ENCODE assay signal across 7 mouse cellular contexts in the genomic region with DNA sequence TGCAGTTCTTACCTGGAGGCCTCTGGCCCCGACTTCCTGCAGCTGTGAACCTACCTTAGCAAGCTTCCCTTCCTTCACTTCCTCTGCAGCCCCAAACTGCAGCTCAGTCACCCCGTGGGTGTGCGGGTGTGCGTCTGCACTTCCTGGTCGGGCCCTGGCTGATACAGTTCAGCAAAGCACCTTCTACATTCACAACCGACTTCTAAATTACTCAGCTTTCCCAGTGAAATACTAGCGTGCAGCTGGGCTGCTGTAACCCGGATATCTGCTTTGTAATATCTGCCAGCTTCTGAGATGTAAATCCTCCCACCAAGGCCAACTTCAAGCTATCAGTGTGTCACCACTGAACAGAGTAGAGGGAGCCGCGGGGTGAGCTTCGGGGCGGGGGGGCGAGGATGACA. TPM values are rescaled to one million over a fixed set of nuclear protein-coding genes. Genes with fewer than 3 reads are reported as not detected.
DNase-seq lines count a peak whose midpoint lies in the region; ATAC-seq and TF ChIP-seq lines count a peak whose summit lies in the region.

No protein-coding gene starts in this region.

- peak; percentile 83 for DNase-seq in CD4-positive helper T cell, adult 2 months (ENCODE audit: low read depth, low spot score)
- no peak for DNase-seq in forebrain, embryonic 14.5 days (ENCODE audit: low spot score)
- peak; percentile 54 to 77 for DNase-seq in spleen, postnatal 4 days (ENCODE audit: low spot score in 2 of 2)
- DNase-seq in ovary, postnatal 10 days (ENCODE audit: low spot score) = no peak

- peaks cover 43% of the 10 kb centered on the region for H3K36me3 ChIP-seq in E14TG2a.4 (ENCODE audit: insufficient read depth, low read length)
- peaks cover 46% of the 10 kb centered on the region for H3K36me3 ChIP-seq in forebrain, embryonic 14.5 days (ENCODE audit: control insufficient read depth, insufficient read depth, low read length)
- peaks cover 56% of the 10 kb centered on the region for H3K36me3 ChIP-seq in liver, embryonic 12.5 days

- WGBS in forebrain, embryonic 14.5 days = 81% methylated on average over 13 of the region's 13 CpGs
- WGBS in liver, embryonic 12.5 days (ENCODE audit: insufficient replicate concordance) = 59% methylated on average over 13 of the region's 13 CpGs

- no peak overlapping the region; the same call in 1 of the 2 replicates for H3K9ac ChIP-seq in forebrain, embryonic 14.5 days (ENCODE audit: low read length)
- no peak overlapping the region for H3K9ac ChIP-seq in liver, embryonic 12.5 days

- H3K27me3 ChIP-seq in E14TG2a.4 (ENCODE audit: insufficient read depth, low read length) = no peaks in the 10 kb centered on the region
- no peaks in the 10 kb centered on the region for H3K27me3 ChIP-seq in forebrain, embryonic 14.5 days (replicated peaks; ENCODE audit: control insufficient read depth, insufficient read depth, low read length)
- no peaks in the 10 kb centered on the region for H3K27me3 ChIP-seq in liver, embryonic 12.5 days (replicated peaks)

- H3K9me3 ChIP-seq in E14TG2a.4 (ENCODE audit: low read length) = no peaks in the 10 kb centered on the region
- H3K9me3 ChIP-seq in forebrain, embryonic 14.5 days (replicated peaks; ENCODE audit: control insufficient read depth, low read length) = no peaks in the 10 kb centered on the region
- no peaks in the 10 kb centered on the region for H3K9me3 ChIP-seq in liver, embryonic 12.5 days (replicated peaks)

- ATAC-seq in forebrain, embryonic 14.5 days = no peak
- no peak for ATAC-seq in liver, embryonic 12.5 days
- no peak for ATAC-seq in erythroid progenitor cell, adult 5-6 weeks (replicated peaks; ENCODE audit: low FRiP score, poor library complexity, severe bottlenecking)

- peaks cover 52% of the 10 kb centered on the region for H3K4me1 ChIP-seq in E14TG2a.4 (replicated peaks; ENCODE audit: low read depth, low read length)
- H3K4me1 ChIP-seq in forebrain, embryonic 14.5 days (ENCODE audit: control insufficient read depth, insufficient read depth, low read length) = peaks cover 6% of the 10 kb centered on the region; the same call in 1 of the 2 replicates
- H3K4me1 ChIP-seq in liver, embryonic 12.5 days = 0 out of 2 replicates have a peak, but pooled peaks cover 8% of the 10 kb centered on the region

- peak overlapping the region; percentile 52 for H3K4me3 ChIP-seq in E14TG2a.4 (replicated peaks; ENCODE audit: low read length)
- H3K4me3 ChIP-seq in forebrain, embryonic 14.5 days (ENCODE audit: low read depth, low read length) = no peak overlapping the region
- H3K4me3 ChIP-seq in liver, embryonic 12.5 days = no peak overlapping the region

- H3K27ac ChIP-seq in forebrain, embryonic 14.5 days (ENCODE audit: low read depth, low read length) = peak overlapping the region; percentile 67; the same call in 1 of the 2 replicates
- 0 out of 2 replicates have a peak overlapping the region, but pooled peaks have one; percentile 20 for H3K27ac ChIP-seq in liver, embryonic 12.5 days

- TF ChIP-seq CTCF in E14TG2a.4 (conservative IDR thresholded peaks at IDR 0.05; ENCODE audit: low read length) = no peak

- no peak overlapping the region for H3K4me2 ChIP-seq in forebrain, embryonic 14.5 days (ENCODE audit: low read length)
- no peak overlapping the region for H3K4me2 ChIP-seq in liver, embryonic 12.5 days

RNA-seq across cellular contexts. Expression of gene Wdr73, which starts 11.2 kb away (rescaled TPM):
- 36.3 and 38.1 TPM in 2 replicates for polyA plus RNA-seq in forebrain, embryonic 14.5 days (2014; fragmentation: Nextera tagmentation; extraction: Ambion mirVana)
- polyA plus RNA-seq in liver, embryonic 12.5 days (2016; fragmentation: Nextera tagmentation; extraction: Ambion mirVana) = 29.1 and 30.3 TPM in 2 replicates
- 4.0 and 9.6 TPM in 2 replicates for total RNA-seq in erythroid progenitor cell, adult 5-6 weeks (2015; ENCODE audit: low replicate concordance)
- 1.6 and 4.1 TPM in 2 replicates for total RNA-seq in erythroid progenitor cell, adult 5-6 weeks (2017; ENCODE audit: low replicate concordance)

RNA-seq across cellular contexts. Expression of gene Nmb, which starts 15.0 kb away (rescaled TPM):
- polyA plus RNA-seq in forebrain, embryonic 14.5 days (2014; fragmentation: Nextera tagmentation; extraction: Ambion mirVana) = 3.8 and 7.9 TPM in 2 replicates
- polyA plus RNA-seq in liver, embryonic 12.5 days (2016; fragmentation: Nextera tagmentation; extraction: Ambion mirVana) = 1.6 and 2.4 TPM in 2 replicates
- 17.6 TPM in 1 of 2 replicates, not detected in the other for total RNA-seq in erythroid progenitor cell, adult 5-6 weeks (2015; ENCODE audit: low replicate concordance)
- 2.9 TPM in 1 of 2 replicates, not detected in the other for total RNA-seq in erythroid progenitor cell, adult 5-6 weeks (2017; ENCODE audit: low replicate concordance)

RNA-seq across cellular contexts. Expression of gene Zscan2, which starts 29.1 kb away (rescaled TPM):
- 5.6 and 5.7 TPM in 2 replicates for polyA plus RNA-seq in forebrain, embryonic 14.5 days (2014; fragmentation: Nextera tagmentation; extraction: Ambion mirVana)
- polyA plus RNA-seq in liver, embryonic 12.5 days (2016; fragmentation: Nextera tagmentation; extraction: Ambion mirVana) = 0.23 and 0.58 TPM in 2 replicates
- total RNA-seq in erythroid progenitor cell, adult 5-6 weeks (2015; ENCODE audit: low replicate concordance) = not detected in 2 replicates
- total RNA-seq in erythroid progenitor cell, adult 5-6 weeks (2017; ENCODE audit: low replicate concordance) = 0.51 and 2.9 TPM in 2 replicates

RNA-seq across cellular contexts. Expression of gene Sec11a, which starts 57.7 kb away (rescaled TPM):
- 149 and 164 TPM in 2 replicates for polyA plus RNA-seq in forebrain, embryonic 14.5 days (2014; fragmentation: Nextera tagmentation; extraction: Ambion mirVana)
- 123 and 124 TPM in 2 replicates for polyA plus RNA-seq in liver, embryonic 12.5 days (2016; fragmentation: Nextera tagmentation; extraction: Ambion mirVana)
- 59.5 and 114 TPM in 2 replicates for total RNA-seq in erythroid progenitor cell, adult 5-6 weeks (2015; ENCODE audit: low replicate concordance)
- total RNA-seq in erythroid progenitor cell, adult 5-6 weeks (2017; ENCODE audit: low replicate concordance) = 60.1 and 88.2 TPM in 2 replicates

Comparison
In these comparisons a context has a peak if more than half of its experiments do, and no peak if none do; other contexts are left out.
1. DNase-seq: peak in CD4-positive helper T cell, adult 2 months (single experiment) and spleen, postnatal 4 days (2 of 2); none in forebrain, embryonic 14.5 days (single experiment) and ovary, postnatal 10 days (single experiment).